Mouse (Mus musculus) lung, adult 2 months (tissue): Measurements from ENCODE around the gene Pctp.

Experiments used
- CTCF ChIP-seq: fragments of 200-500 bp; IDR thresholded peaks from 2 replicates; pipeline ENCODE4 v1.5.1; 2011; ENCODE audit warnings: mild to moderate bottlenecking, low read length, control low read depth; ENCODE audit not compliant: insufficient read depth
- POLR2A ChIP-seq: fragments of 200-500 bp; IDR thresholded peaks from 2 replicates; pipeline ENCODE4 v1.6.1; 2011; ENCODE audit warnings: low read depth, mild to moderate bottlenecking, control low read depth, low read length, borderline replicate concordance; ENCODE audit errors: extremely low read depth

DNA sequence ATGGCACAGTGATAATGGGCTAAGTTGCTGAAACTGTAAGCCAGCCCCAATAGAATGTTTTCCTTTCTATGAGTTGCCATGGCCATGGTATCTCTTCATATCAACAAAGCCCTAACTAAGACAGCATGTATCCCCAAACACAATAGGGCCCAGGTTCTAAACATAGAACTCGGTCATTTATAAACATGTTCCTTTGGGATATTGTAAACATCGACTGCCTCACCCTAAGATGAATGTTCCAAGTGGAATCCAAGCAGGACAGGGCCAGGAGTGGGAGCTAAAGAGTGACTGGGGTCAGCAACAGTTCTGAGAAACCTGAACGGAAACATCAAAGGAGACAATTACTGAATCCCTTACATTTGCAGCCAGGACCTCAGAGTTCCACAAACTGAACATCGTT is 41.8 kb upstream of the Pctp start:
- TF ChIP-seq CTCF (no peak), POLR2A (no peak)
